Mouse (Mus musculus) liver, adult 2 months (tissue): Measurements from ENCODE around the gene Ptprq.

Experiments
- CTCF ChIP-seq: fragments of 200-500 bp; IDR thresholded peaks from 2 replicates; pipeline ENCODE4 v1.5.1; 2011; ENCODE audit warnings: low read depth, low read length, control low read depth
- POLR2A ChIP-seq: fragments of 200-500 bp; IDR thresholded peaks from 2 replicates; pipeline ENCODE4 v1.6.1; 2011; ENCODE audit warnings: low read length, control low read depth; ENCODE audit not compliant: insufficient read depth; ENCODE audit errors: extremely low read depth

- TF ChIP-seq POLR2A, result no peak
- TF ChIP-seq CTCF, result no peak
Measured at GRCm38 (mm10) chr10:107649687-107650086, 70.2 kb downstream of the Ptprq start.
